Mouse (Mus musculus) hindbrain, embryonic 14.5 days (tissue): ENCODE data around the gene Fxr1. TPM values are rescaled to one million over a fixed set of nuclear protein-coding genes. Genes with fewer than 3 reads are reported as not detected.
"Not testable (repeated sequence)": the region's sequence is repeated elsewhere in the genome, so short reads cannot be mapped to it uniquely, and the experiment has no call there.

Source experiments
- ATAC-seq: fragments of 200-750 bp; cut with Nextera tagmentation; 2 replicates; pipeline ENCODE4 v1.8.0; 2017; ENCODE audit warnings: moderate number of reproducible peaks, mild to moderate bottlenecking, moderate TSS enrichment, moderate library complexity; ENCODE audit not compliant: low FRiP score
- DNase-seq: peaks from one replicate; pipeline ENCODE4 v3.0.0-alpha.2; 2015; ENCODE audit warnings: low spot score
- H3K27ac ChIP-seq: fragments of 300-500 bp; sonication (generic); 2 replicates; pipeline ENCODE4 v1.5.1; 2014; ENCODE audit warnings: mild to moderate bottlenecking, moderate library complexity
- H3K27me3 ChIP-seq: fragments of 300-500 bp; sonication (generic); 2 replicates; pipeline ENCODE4 v1.6.1; 2014; ENCODE audit warnings: mild to moderate bottlenecking, low read length, mixed read lengths; ENCODE audit not compliant: control insufficient read depth, insufficient read depth
- H3K36me3 ChIP-seq: fragments of 300-500 bp; sonication (generic); replicated peaks from 2 replicates; pipeline ENCODE4 v1.6.1; 2014; ENCODE audit not compliant: control insufficient read depth, insufficient read depth
- H3K4me1 ChIP-seq: fragments of 300-500 bp; sonication (generic); replicated peaks from 2 replicates; pipeline ENCODE4 v1.6.1; 2014; ENCODE audit warnings: antibody characterized with exemption, low read length, mixed read lengths; ENCODE audit not compliant: control insufficient read depth, insufficient read depth
- H3K4me2 ChIP-seq: fragments of 300-500 bp; sonication (generic); replicated peaks from 2 replicates; pipeline ENCODE4 v1.6.1; 2014; ENCODE audit warnings: mild to moderate bottlenecking, moderate library complexity
- H3K4me3 ChIP-seq: fragments of 300-500 bp; sonication (generic); replicated peaks from 2 replicates; pipeline ENCODE4 v1.5.1; 2014; ENCODE audit warnings: mild to moderate bottlenecking, low read length
- H3K9ac ChIP-seq: fragments of 300-500 bp; sonication (generic); 2 replicates; pipeline ENCODE4 v1.6.1; 2014
- H3K9me3 ChIP-seq: fragments of 300-500 bp; sonication (generic); 2 replicates; pipeline ENCODE4 v1.6.1; 2016; ENCODE audit warnings: low read length; ENCODE audit not compliant: control insufficient read depth
- WGBS: fragments of 180-500 bp; shearing (Covaris S2); extraction: QIAGEN DNeasy Blood & Tissue Kit; methylation state at CpG from one replicate; pipeline ENCODE4 v1.1.7; 2014; 5-methylcytosine and 5-hydroxymethylcytosine counted together
- polyA plus RNA-seq: library from polyadenylated mRNA; unstranded; fragments of >200 nt; fragmentation: Nextera tagmentation; extraction: Ambion mirVana; gene quantifications from 2 replicates; pipeline ENCODE4 v1.2.1, GENCODE M21; 2014

The Fxr1 gene
- polyA plus RNA-seq, result 37.4 and 40.5 TPM in 2 replicates

DNA sequence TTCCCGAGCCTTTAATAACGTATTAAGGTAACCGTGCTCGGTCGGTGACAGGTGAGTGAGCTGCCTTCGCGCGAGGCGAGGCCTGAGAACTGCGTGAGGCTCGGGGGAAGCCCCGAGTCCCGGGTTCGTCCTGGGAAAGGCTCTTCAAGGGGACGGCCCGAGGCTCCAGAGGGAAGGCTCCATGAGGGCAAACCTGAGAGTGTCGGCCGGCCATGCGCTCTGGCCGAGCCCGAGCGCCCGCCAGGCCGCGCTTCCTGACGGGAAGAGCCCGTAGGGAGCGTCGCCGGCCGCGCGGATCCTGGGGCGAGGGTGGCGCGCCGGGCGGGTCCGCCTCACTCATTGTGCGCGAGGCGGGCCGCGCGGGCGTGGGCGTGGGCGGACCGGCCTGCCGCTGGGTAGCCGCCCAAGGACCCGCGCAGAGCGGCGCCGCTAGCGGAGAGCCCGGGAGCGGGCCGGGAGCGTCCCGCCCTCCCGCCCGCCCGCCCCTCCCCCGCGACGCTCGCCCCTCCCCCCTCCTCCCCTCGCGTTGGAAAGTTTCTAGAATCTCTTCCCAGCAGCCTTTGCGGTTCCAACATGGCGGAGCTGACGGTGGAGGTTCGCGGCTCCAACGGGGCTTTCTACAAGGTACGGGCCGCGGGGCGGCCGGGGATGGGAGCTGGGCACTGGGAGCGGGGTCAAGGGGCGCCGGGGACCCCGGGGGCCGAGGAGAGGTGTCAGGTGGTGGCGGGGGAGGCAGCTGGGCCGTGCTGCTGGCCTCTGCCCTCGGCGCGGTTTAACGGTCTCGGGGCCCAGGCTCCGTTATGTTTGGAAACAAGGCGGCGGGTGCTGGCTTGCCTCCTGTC is at the start of gene Fxr1:
Gene Fxr1, plus strand, starts transcription at position 404 of the 842 bp plus-strand sequence.
- Histone ChIP-seq H3K27me3 (no peaks in the 10 kb centered on the region), H3K4me3 (peak within 1 kb of the TSS; percentile 98), H3K27ac (peak within 1 kb of the TSS; percentile 93), H3K9me3 (no peaks in the 10 kb centered on the region), H3K36me3 (no peaks in the 10 kb centered on the region), H3K9ac (peak within 1 kb of the TSS; percentile 98), H3K4me1 (peaks cover 21% of the 10 kb centered on the region), H3K4me2 (peak within 1 kb of the TSS; percentile 79)
- ATAC-seq (peak; percentile 96), DNase-seq (peak; percentile 88)
- under 1% methylated on average over 73 of the region's 97 CpGs for WGBS

GRCm38 (mm10) chr3:33979395-33979794 is 40.3 kb upstream of the Fxr1 start:
- H3K27me3 ChIP-seq, result no peaks in the 10 kb centered on the region
- no peak for ATAC-seq
- no peak overlapping the region for H3K27ac ChIP-seq
- no peaks in the 10 kb centered on the region for H3K4me1 ChIP-seq
- no peak overlapping the region for H3K9ac ChIP-seq
- H3K9me3 ChIP-seq, result no peaks in the 10 kb centered on the region
- H3K4me2 ChIP-seq, result no peak overlapping the region
- no peaks in the 10 kb centered on the region for H3K36me3 ChIP-seq
- 77% methylated on average over 6 of the region's 6 CpGs for WGBS
- no peak overlapping the region for H3K4me3 ChIP-seq
- no peak for DNase-seq

DNA sequence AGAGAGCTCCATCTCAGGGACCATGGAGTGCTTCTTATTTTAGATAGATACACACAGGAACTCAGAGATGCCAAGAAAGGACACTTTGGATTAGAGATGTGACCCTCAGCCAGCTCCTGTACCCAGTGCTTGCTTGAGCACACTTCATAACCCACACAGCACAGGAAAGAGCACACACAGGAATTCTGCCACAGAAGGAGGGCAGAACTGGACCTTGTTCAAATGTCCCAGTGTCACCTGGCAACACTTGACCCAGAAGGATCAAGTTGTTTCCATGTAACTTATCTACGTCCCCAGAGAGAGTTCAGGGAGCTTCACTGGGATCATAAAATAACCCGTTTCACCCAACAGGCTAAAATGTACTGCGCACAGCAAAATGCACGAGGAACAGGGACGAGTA is 37.0 kb upstream of the Fxr1 start:
- Histone ChIP-seq H3K4me1 (no peaks in the 10 kb centered on the region), H3K27ac (no peak overlapping the region), H3K36me3 (no peaks in the 10 kb centered on the region), H3K4me2 (no peak overlapping the region), H3K9me3 (no peaks in the 10 kb centered on the region), H3K27me3 (no peaks in the 10 kb centered on the region), H3K4me3 (no peak overlapping the region), H3K9ac (no peak overlapping the region)
- 92% methylated on average over 5 of the region's 5 CpGs for WGBS
- no peak for DNase-seq
- no peak for ATAC-seq

- no peak overlapping the region for H3K27ac ChIP-seq
- no peaks in the 10 kb centered on the region for H3K9me3 ChIP-seq
- no peaks in the 10 kb centered on the region for H3K4me1 ChIP-seq
- no peak for DNase-seq
- H3K4me3 ChIP-seq, result no peak overlapping the region
- no peaks in the 10 kb centered on the region for H3K27me3 ChIP-seq
- H3K36me3 ChIP-seq, result no peaks in the 10 kb centered on the region
- no peak overlapping the region for H3K9ac ChIP-seq
- ATAC-seq, result no peak
- H3K4me2 ChIP-seq, result no peak overlapping the region
- 67% methylated on average over 8 of the region's 8 CpGs for WGBS
Measured at GRCm38 (mm10) chr3:33989302-33989701, 30.4 kb upstream of the Fxr1 start.

DNA sequence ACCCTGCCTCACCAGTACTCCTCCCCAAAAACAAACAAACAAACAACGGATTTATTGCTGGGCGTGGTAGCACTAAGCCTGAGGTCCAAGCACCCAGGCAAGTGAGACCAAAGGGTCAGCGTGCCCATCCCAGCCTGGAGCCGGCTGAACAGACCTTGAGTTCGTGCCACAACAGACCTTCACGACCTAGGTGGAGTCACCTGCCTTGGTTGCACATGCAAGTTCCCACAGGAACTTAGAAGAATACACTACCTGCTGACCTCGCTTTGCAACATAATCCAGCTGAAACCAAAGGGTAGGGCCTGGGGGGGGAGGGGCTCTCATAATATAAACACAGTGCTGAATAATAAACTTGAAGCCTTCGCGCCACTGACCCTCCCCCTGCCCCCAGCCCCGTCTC is 29.3 kb upstream of the Fxr1 start:
- H3K27me3 ChIP-seq, result no peaks in the 10 kb centered on the region
- H3K4me3 ChIP-seq, result no peak overlapping the region
- DNase-seq (no peak), ATAC-seq (no peak)
- H3K4me2 ChIP-seq, result no peak overlapping the region
- no peak overlapping the region for H3K27ac ChIP-seq
- no peaks in the 10 kb centered on the region for H3K9me3 ChIP-seq
- no peaks in the 10 kb centered on the region for H3K36me3 ChIP-seq
- H3K9ac ChIP-seq, result no peak overlapping the region
- WGBS, result 79% methylated on average over 10 of the region's 10 CpGs
- H3K4me1 ChIP-seq, result no peaks in the 10 kb centered on the region

- no peak overlapping the region for H3K9ac ChIP-seq
- H3K4me2 ChIP-seq, result no peak overlapping the region
- 67% methylated on average over 8 of the region's 8 CpGs for WGBS
- no peak overlapping the region for H3K4me3 ChIP-seq
- no peaks in the 10 kb centered on the region for H3K4me1 ChIP-seq
- no peak overlapping the region for H3K27ac ChIP-seq
- no peak for DNase-seq
- H3K36me3 ChIP-seq, result no peaks in the 10 kb centered on the region
- H3K9me3 ChIP-seq, result no peaks in the 10 kb centered on the region
- no peaks in the 10 kb centered on the region for H3K27me3 ChIP-seq
- no peak for ATAC-seq
Measured at GRCm38 (mm10) chr3:33990921-33991320, 28.8 kb upstream of the Fxr1 start.

DNA sequence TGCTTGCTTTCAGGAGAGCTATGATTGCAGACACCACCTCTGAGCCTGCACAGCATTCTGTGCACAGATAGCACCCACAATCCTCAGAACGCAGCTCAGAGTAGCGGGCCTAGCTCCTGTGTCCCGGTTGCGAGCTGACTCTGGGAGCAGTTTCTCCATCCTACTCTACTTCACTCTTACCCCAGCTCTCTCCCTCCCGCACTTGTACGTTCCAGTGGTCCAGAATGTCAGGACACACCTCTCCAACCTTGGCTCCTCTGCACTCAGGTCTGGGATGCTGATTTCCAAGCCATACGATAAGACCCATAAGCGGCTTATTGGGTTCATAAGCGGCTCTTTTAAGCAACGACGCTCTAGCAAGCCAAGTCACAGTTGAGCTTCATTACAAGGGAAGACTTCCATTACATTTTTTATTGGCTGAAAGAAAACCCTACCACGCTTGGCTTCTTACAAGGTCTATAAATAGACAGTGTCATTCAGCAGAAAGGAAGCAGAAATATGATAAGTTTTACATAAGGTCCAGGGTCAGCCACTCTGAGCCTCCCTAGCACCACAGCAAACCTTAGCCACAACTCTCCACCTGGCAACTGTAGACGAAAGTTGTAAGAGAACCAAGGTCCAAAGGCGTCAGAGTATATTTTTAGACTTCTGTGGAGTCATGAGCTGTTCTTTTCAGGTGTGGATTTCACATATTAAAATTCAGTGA is 26.2 kb upstream of the Fxr1 start:
- no peaks in the 10 kb centered on the region for H3K27me3 ChIP-seq
- H3K4me3 ChIP-seq, result no peak overlapping the region
- WGBS, result 92% methylated on average over 14 of the region's 14 CpGs
- DNase-seq, result no peak
- no peak overlapping the region for H3K27ac ChIP-seq
- H3K36me3 ChIP-seq, result no peaks in the 10 kb centered on the region
- H3K9me3 ChIP-seq, result no peaks in the 10 kb centered on the region
- H3K9ac ChIP-seq, result no peak overlapping the region
- H3K4me1 ChIP-seq, result no peaks in the 10 kb centered on the region
- no peak for ATAC-seq
- no peak overlapping the region for H3K4me2 ChIP-seq

GRCm38 (mm10) chr3:33994127-33994488 is 25.6 kb upstream of the Fxr1 start:
- Histone ChIP-seq H3K9ac (no peak overlapping the region), H3K27ac (no peak overlapping the region), H3K9me3 (no peaks in the 10 kb centered on the region), H3K4me2 (no peak overlapping the region), H3K4me3 (no peak overlapping the region), H3K4me1 (no peaks in the 10 kb centered on the region), H3K27me3 (no peaks in the 10 kb centered on the region), H3K36me3 (no peaks in the 10 kb centered on the region)
- DNase-seq (no peak), ATAC-seq (no peak)
- 88% methylated on average over 3 of the region's 3 CpGs for WGBS

- not testable (repeated sequence) for H3K4me1 ChIP-seq, H3K27me3 ChIP-seq, H3K9ac ChIP-seq
Measured at GRCm38 (mm10) chr3:34001691-34002090, 18.1 kb upstream of the Fxr1 start.

More at GRCm38 (mm10) chr3:34001691-34002090, 18.1 kb upstream of the Fxr1 start:
- not testable (repeated sequence) for H3K4me3 ChIP-seq, H3K4me2 ChIP-seq, H3K9me3 ChIP-seq, H3K27ac ChIP-seq, DNase-seq, H3K36me3 ChIP-seq, ATAC-seq
